Mouse (Mus musculus): Measurements from ENCODE around the gene Mndal.
"Not testable (repeated sequence)": the region's sequence is repeated elsewhere in the genome, so short reads cannot be mapped to it uniquely, and the experiment has no call there.

Mndal gene

DNA sequence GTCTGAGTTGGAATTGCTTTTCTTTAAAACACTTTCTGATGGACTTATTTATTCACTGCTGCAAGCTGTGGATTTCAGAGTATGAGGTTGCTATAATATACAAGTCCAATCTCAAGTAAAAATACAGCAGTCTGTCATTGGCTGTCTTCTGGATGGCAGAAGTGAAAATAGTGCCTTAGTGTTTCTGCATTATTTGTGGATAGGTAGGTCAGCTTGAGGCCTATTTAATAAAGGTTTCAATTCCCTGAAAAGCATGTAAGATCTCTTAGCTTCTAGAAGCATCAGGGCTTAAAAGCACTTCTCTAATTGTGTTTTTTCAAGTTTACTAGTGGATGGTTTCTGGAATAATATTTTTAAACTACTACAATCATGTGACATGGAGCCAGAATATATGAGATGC, 52.5 kb downstream of the Mndal start:
- DNase-seq (ENCODE audit: low spot score) = not testable (repeated sequence)

DNA sequence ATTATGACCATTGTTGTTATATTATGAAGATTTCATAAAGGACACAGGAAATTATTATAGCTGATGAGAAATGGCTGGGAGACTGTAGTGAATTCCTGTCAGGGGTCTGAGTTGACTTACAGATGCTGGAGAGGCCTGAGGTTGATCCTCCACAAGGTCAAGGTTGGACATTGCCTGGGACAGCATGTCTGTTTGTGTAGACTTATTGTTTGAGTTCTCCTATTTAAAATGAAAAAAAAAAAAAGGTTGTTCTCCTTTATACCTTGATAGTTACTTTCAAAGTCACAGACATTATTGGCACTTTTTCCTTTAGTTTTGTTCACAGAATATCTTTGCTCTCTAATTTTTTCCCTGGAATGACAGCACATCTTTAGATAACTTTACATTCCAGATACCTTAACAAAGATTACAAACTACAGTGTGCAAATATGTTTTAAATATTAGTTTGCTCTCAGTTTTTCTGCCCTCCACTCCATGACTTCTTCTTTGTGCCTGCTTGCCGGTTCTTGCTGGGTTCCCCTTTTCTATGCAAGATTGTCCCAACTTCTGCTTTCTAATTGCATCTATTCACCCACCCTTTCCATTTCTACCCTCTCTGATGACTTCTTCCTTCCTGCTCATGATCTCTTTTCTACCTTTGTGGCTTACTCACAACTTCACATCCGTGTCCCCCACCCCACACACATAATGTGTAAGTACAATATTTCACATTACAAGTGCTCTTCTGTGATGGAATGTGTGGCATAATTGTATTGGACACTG, 55.1 kb downstream of the Mndal start:
- not testable (repeated sequence) for DNase-seq (ENCODE audit: low spot score)

- not testable (repeated sequence) for DNase-seq (ENCODE audit: low spot score)
Measured at GRCm38 (mm10) chr1:173880004-173880666, 62.2 kb downstream of the Mndal start.

- not testable (repeated sequence) for DNase-seq (ENCODE audit: low spot score)
Measured at GRCm38 (mm10) chr1:173879225-173879987, 62.9 kb downstream of the Mndal start.

DNA sequence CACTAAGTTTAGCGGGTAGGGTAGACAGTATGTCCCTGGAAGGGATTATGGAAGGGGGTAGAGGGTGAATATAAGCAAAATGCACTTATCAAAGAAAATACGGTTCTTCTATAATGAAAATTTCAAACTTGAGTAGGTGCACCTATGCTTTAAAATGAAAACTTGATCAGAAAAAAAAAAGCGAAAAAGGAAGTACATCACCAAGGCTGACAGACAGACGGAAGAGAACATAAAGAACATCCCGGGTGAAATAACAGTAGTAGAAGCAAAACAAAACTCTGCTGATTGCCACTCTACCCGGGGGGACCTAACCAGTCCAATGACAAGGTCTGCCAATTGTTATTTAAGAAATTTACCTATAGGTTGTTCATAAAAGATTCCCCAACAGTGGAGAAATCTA, 64.0 kb downstream of the Mndal start:
- not testable (repeated sequence) for DNase-seq (ENCODE audit: low spot score)

GRCm38 (mm10) chr1:173877125-173877524, 65.2 kb downstream of the Mndal start:
- DNase-seq (ENCODE audit: low spot score) = not testable (repeated sequence)

- DNase-seq (ENCODE audit: low spot score) = not testable (repeated sequence)
Measured at GRCm38 (mm10) chr1:173868586-173868985, 73.7 kb downstream of the Mndal start.

- DNase-seq (ENCODE audit: low spot score) = no peak
Measured at GRCm38 (mm10) chr1:173866504-173866903, 75.8 kb downstream of the Mndal start.

GRCm38 (mm10) chr1:173853711-173854110, 88.6 kb downstream of the Mndal start:
- DNase-seq (ENCODE audit: low spot score) = not testable (repeated sequence)

DNA sequence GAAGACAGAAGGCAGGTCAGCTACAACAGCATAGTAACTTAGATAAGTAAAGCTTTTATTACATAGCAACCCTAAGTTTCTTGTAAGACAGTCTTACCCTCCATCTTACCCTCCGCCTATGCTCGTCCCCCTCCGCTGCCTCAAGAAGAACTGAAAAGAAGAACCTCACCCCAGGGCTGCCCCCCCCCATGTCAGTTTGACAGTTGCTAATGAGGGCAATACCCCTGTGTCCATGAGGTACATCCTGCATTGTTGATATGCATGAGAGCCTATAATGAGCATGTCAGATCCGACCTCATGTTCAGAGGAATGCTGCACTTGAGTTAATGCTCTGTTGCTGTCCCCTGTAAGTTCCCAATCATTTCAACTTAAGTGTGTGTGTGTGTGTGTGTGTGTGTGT, 89.4 kb downstream of the Mndal start:
- DNase-seq (ENCODE audit: low spot score) = not testable (repeated sequence)

- DNase-seq (ENCODE audit: low spot score) = not testable (repeated sequence)
Measured at GRCm38 (mm10) chr1:173846193-173846592, 96.1 kb downstream of the Mndal start.

GRCm38 (mm10) chr1:173844754-173845153, 97.5 kb downstream of the Mndal start:
- no peak for DNase-seq (ENCODE audit: low spot score)

DNA sequence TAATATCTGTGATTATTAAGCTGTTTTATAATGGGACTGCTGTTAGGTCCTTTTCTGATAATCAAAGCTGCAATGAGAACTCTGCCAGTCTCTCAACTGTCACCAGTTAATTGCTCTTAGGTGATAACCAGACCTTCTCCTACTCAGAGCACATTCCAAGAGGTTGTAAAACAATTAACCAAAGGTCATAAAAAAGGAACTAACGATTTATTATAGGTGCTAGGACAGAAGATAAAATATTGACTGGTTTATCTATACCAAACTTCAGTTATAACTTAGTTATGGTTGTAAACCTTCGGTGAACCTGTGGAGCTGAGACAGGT, 120.8 kb downstream of the Mndal start:
- not testable (repeated sequence) for DNase-seq (ENCODE audit: low spot score)

DNA sequence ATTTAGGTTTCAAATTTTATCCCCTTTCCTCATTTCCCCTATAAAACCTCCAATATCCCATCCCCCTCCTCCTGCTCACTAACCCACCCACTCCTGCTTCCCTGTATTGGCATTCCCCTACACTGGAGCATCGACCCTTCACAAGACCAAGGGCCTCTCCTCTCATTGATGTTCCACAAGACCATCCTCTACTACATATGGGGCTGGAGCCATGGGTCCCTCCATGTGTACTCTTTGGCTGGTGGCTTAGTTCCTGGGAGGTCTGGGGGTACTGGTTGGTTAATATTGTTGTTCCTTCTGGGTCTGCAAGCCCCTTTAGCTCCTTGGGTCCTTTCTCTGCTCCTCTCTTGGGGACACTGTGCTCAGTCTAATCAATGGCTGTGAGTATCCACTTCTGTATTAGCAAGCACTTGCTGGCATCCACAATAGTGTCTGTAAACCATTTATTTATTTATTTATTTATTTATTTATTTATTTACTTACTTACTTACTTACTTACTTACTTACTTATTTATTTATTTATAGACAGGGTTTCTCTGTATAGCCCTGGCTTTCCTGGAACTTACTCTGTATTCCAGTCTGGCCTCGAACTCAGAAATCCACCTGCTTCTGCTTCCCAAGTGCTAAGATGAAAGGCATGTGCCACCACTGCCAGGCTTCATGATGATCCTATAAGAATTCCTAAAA, 121.4 kb downstream of the Mndal start:
- DNase-seq (ENCODE audit: low spot score) = not testable (repeated sequence)

GRCm38 (mm10) chr1:173809294-173809693, 133.0 kb downstream of the Mndal start:
- not testable (repeated sequence) for DNase-seq (ENCODE audit: low spot score)

DNA sequence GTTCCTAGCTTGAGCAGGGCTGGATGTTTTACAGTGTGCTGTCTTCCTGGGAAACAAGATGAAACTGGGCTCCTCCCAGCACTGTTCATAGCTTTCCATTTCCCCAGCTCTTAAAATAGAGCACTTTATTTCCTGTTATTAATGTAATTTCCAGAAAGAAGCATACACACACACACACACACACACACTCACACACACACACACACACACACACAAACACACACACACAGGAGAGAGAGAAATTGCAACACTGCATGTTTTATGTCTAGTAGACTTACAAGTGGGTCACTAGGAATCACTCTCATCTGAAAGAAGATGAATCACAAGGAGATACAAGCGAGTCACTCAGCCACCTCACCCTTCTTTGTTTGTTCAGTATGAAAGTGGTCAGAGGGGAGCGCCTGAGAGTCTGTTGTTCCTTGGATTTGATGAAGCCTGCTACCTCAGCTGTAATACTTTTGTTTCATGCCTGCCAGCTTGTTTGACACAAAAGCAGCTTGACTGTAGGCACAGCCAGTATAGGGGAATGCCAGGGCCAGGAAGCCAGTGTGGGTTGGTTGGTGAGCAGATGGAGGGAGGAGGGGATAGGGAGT, 139.5 kb downstream of the Mndal start:
- DNase-seq (ENCODE audit: low spot score) = not testable (repeated sequence)

GRCm38 (mm10) chr1:173802207-173802606, 140.1 kb downstream of the Mndal start:
- DNase-seq (ENCODE audit: low spot score) = not testable (repeated sequence)

DNA sequence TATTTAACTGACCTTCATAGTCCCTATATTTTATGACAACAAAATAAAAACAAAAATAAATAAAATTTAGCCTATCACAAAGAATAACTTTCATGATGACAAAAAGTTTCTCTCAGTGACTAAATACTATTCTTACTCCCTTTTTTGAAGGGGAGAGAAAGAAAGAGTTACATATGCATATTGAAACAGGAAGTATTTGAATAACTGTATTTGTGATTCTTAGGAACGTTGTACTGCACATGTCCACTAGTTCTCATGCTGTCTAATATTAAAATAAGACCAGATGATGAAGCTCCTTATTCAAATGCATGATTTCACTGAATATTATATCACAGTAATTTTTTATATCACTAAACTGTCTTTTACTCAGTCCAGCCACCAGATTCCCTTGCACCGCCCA, 140.5 kb downstream of the Mndal start:
- DNase-seq (ENCODE audit: low spot score) = not testable (repeated sequence)
